Mouse (Mus musculus) adrenal gland, postnatal 0 days (tissue): ENCODE data around the gene Podn. TPM values are rescaled to one million over a fixed set of nuclear protein-coding genes. Genes with fewer than 3 reads are reported as not detected.

ENCODE experiments used
- microRNA-seq: library from miRNA; unstranded; fragments of <30 nt; microRNA quantifications from one replicate; pipeline ENCODE4, GENCODE M21; 2016; ENCODE audit warnings: borderline replicate concordance; ENCODE audit not compliant: insufficient number of aligned reads
- polyA plus RNA-seq: library from polyadenylated mRNA; unstranded; fragments of >200 nt; fragmentation: Nextera tagmentation; extraction: Ambion mirVana; gene quantifications from 2 replicates; pipeline ENCODE4 v1.2.1, GENCODE M21; 2015

Gene Podn
- 6.5 and 20.0 TPM in 2 replicates for polyA plus RNA-seq

GRCm38 (mm10) chr4:108096345-108096744, at the start of gene Podn:
Gene Podn (minus strand): TSS chr4:108096445.

GRCm38 (mm10) chr4:108144880-108145279, 48.6 kb upstream of the Podn start, which contains the start of gene Scp2:
Gene Scp2 (minus strand): TSS chr4:108144998.

GRCm38 (mm10) chr4:107967966-107968682, 128.1 kb downstream of the Podn start, which contains the start of gene Slc1a7:
Gene Slc1a7 (plus strand): TSS chr4:107968332.

Small RNA genes within 50 kb of the gene (microRNA-seq; reads per million reads assigned to microRNA genes)
- gene Mir6397, result not detected

Other genes with a start within 250 kb of the Podn start
- gene Magoh, start 216.7 kb downstream of the Podn start, polyA plus RNA-seq, result 223 and 356 TPM in 2 replicates
- 169 and 190 TPM in 2 replicates for gene 0610037L13Rik, start 206.6 kb downstream of the Podn start, polyA plus RNA-seq
- 48.6 and 92.1 TPM in 2 replicates for gene Cpt2, start 172.8 kb downstream of the Podn start, polyA plus RNA-seq
- 0.52 and 0.58 TPM in 2 replicates for gene Slc1a7, start 128.1 kb downstream of the Podn start, polyA plus RNA-seq
- gene Scp2, start 48.6 kb upstream of the Podn start, polyA plus RNA-seq, result 422 and 442 TPM in 2 replicates
- gene Echdc2, start 69.0 kb upstream of the Podn start, polyA plus RNA-seq, result 29.6 and 40.9 TPM in 2 replicates
- gene Zyg11a, start 121.6 kb upstream of the Podn start, polyA plus RNA-seq, result 0.07 TPM in 1 of 2 replicates, not detected in the other
- gene Zyg11b, start 204.7 kb upstream of the Podn start, polyA plus RNA-seq, result 7.5 and 7.8 TPM in 2 replicates
- gene Coa7, start 231.7 kb upstream of the Podn start, polyA plus RNA-seq, result 84.4 and 103 TPM in 2 replicates